10 mouse cellular contexts compared by ENCODE assay signal in genomic region chr4:15481514-15481913, GRCm38 (mm10).
DNase-seq lines count a peak whose midpoint lies in the region; ATAC-seq lines count a peak whose summit lies in the region.
"Had no signal": no experiment of that assay in that cellular context is flagged by ENCODE, and none has a peak within 500 bp of the region (broad histone marks: within the 10 kb centered on the region; RNA-seq: fewer than 3 reads in every experiment).

No protein-coding gene starts in this region.

- H3K36me3 ChIP-seq in kidney, embryonic 16.5 days (ENCODE audit: insufficient read depth, low read length) = no peaks in the 10 kb centered on the region
- H3K36me3 ChIP-seq in forebrain, embryonic 13.5 days (ENCODE audit: poor library complexity, severe bottlenecking) = no peaks in the 10 kb centered on the region
- H3K36me3 ChIP-seq: midbrain, embryonic 12.5 days had no signal

- H3K27me3 ChIP-seq in kidney, embryonic 16.5 days (ENCODE audit: insufficient read depth, low read length) = no peaks in the 10 kb centered on the region
- no peaks in the 10 kb centered on the region for H3K27me3 ChIP-seq in forebrain, embryonic 13.5 days
- H3K27me3 ChIP-seq: midbrain, embryonic 12.5 days had no signal

- WGBS in kidney, embryonic 16.5 days = 13% methylated on average over 1 of the region's 1 CpGs
- WGBS in forebrain, embryonic 13.5 days = 67% methylated on average over 1 of the region's 1 CpGs

- H3K4me1 ChIP-seq in kidney, embryonic 16.5 days (ENCODE audit: insufficient read depth, low read length) = no peaks in the 10 kb centered on the region
- no peaks in the 10 kb centered on the region for H3K4me1 ChIP-seq in forebrain, embryonic 13.5 days
- H3K4me1 ChIP-seq: midbrain, embryonic 12.5 days had no signal

- DNase-seq in kidney, adult 11 months = peak; percentile 21
- DNase-seq in NIH3T3 (ENCODE audit: low read depth) = peak; percentile 25
- peak; percentile 43 for DNase-seq in cerebellum, adult 8-10 months
- peak; percentile 60 for DNase-seq in kidney, postnatal 14 days
- DNase-seq in left cerebral cortex, adult 9 months (ENCODE audit: low spot score in 2 of 2) = no peak
- DNase-seq in left cerebral cortex, adult 11 months (ENCODE audit: low spot score) = no peak

- H3K9ac ChIP-seq in kidney, embryonic 16.5 days (replicated peaks; ENCODE audit: low read length) = no peak overlapping the region
- no peak overlapping the region for H3K9ac ChIP-seq in forebrain, embryonic 13.5 days
- H3K9ac ChIP-seq: midbrain, embryonic 12.5 days had no signal

- no peak overlapping the region for H3K27ac ChIP-seq in kidney, embryonic 16.5 days (ENCODE audit: low read length)
- H3K27ac ChIP-seq in forebrain, embryonic 13.5 days = no peak overlapping the region
- H3K27ac ChIP-seq: left cerebral cortex, adult 2 months; midbrain, embryonic 12.5 days had no signal

- H3K4me3 ChIP-seq in kidney, embryonic 16.5 days (ENCODE audit: low read length) = no peak overlapping the region
- no peak overlapping the region for H3K4me3 ChIP-seq in forebrain, embryonic 13.5 days
- H3K4me3 ChIP-seq: left cerebral cortex, adult 2 months; midbrain, embryonic 12.5 days had no signal

- H3K4me2 ChIP-seq in kidney, embryonic 16.5 days (replicated peaks; ENCODE audit: low read depth, low read length) = no peak overlapping the region
- no peak overlapping the region for H3K4me2 ChIP-seq in forebrain, embryonic 13.5 days
- H3K4me2 ChIP-seq: midbrain, embryonic 12.5 days had no signal

- H3K9me3 ChIP-seq in kidney, embryonic 16.5 days (ENCODE audit: low read length) = no peaks in the 10 kb centered on the region
- H3K9me3 ChIP-seq in forebrain, embryonic 13.5 days (replicated peaks) = no peaks in the 10 kb centered on the region
- H3K9me3 ChIP-seq: midbrain, embryonic 12.5 days had no signal

- no peak for ATAC-seq in kidney, embryonic 16.5 days (ENCODE audit: low FRiP score, low TSS enrichment)
- no peak for ATAC-seq in forebrain, embryonic 13.5 days

Comparison
In these comparisons a context has a peak if more than half of its experiments do, and no peak if none do; other contexts are left out.
1. DNase-seq: peak in kidney, adult 11 months (single experiment), NIH3T3 (single experiment), cerebellum, adult 8-10 months (single experiment) and kidney, postnatal 14 days (single experiment); none in left cerebral cortex, adult 9 months (0 of 2) and left cerebral cortex, adult 11 months (single experiment).